Mouse (Mus musculus) neural tube, embryonic 14.5 days (tissue): ENCODE measurements around the gene Trpv2. TPM values are rescaled to one million over a fixed set of nuclear protein-coding genes. Genes with fewer than 3 reads are reported as not detected.

Experiments used
- ATAC-seq: fragments of 200-750 bp; cut with Nextera tagmentation; 2 replicates; pipeline ENCODE4 v1.8.0; 2017; ENCODE audit warnings: low read depth, mild to moderate bottlenecking, moderate TSS enrichment, moderate library complexity
- H3K27ac ChIP-seq: fragments of 300-500 bp; sonication (generic); 2 replicates; pipeline ENCODE4 v1.5.1; 2014; ENCODE audit warnings: low read depth, mild to moderate bottlenecking, control low read depth, low read length, moderate library complexity, mixed read lengths
- H3K27me3 ChIP-seq: fragments of 300-500 bp; sonication (generic); 2 replicates; pipeline ENCODE4 v1.6.1; 2014; ENCODE audit warnings: low read length; ENCODE audit not compliant: control insufficient read depth, insufficient read depth
- H3K36me3 ChIP-seq: fragments of 300-500 bp; sonication (generic); 2 replicates; pipeline ENCODE4 v1.6.1; 2014; ENCODE audit warnings: low read length, mixed read lengths; ENCODE audit not compliant: control insufficient read depth, insufficient read depth
- H3K4me1 ChIP-seq: fragments of 300-500 bp; sonication (generic); 2 replicates; pipeline ENCODE4 v1.6.1; 2014; ENCODE audit warnings: low read length; ENCODE audit not compliant: control insufficient read depth, insufficient read depth
- H3K4me2 ChIP-seq: fragments of 300-500 bp; sonication (generic); 2 replicates; pipeline ENCODE4 v1.6.1; 2014; ENCODE audit warnings: mild to moderate bottlenecking, low read depth, low read length, control low read depth
- H3K4me3 ChIP-seq: fragments of 300-500 bp; sonication (generic); 2 replicates; pipeline ENCODE4 v1.5.1; 2014; ENCODE audit warnings: low read depth, low read length, control low read depth, mixed read lengths
- H3K9ac ChIP-seq: fragments of 300-500 bp; sonication (generic); replicated peaks from 2 replicates; pipeline ENCODE4 v1.6.1; 2014; ENCODE audit warnings: low read depth, mild to moderate bottlenecking, control low read depth, low read length, mixed read lengths
- H3K9me3 ChIP-seq: fragments of 300-500 bp; sonication (generic); 2 replicates; pipeline ENCODE4 v1.6.1; 2016; ENCODE audit warnings: low read length; ENCODE audit not compliant: control insufficient read depth
- WGBS: fragments of 180-500 bp; shearing (Covaris S2); extraction: QIAGEN DNeasy Blood & Tissue Kit; methylation state at CpG from one replicate; pipeline ENCODE4 v1.1.7; 2014; 5-methylcytosine and 5-hydroxymethylcytosine counted together
- polyA plus RNA-seq: library from polyadenylated mRNA; unstranded; fragments of >200 nt; fragmentation: Nextera tagmentation; extraction: Ambion mirVana; gene quantifications from 2 replicates; pipeline ENCODE4 v1.2.1, GENCODE M21; 2014

Gene Trpv2
- polyA plus RNA-seq, 1 experiment from 2014 or later, result 25.8 TPM

- peak overlapping the region; percentile 94 for H3K27ac ChIP-seq
- H3K4me1 ChIP-seq, result peaks cover 14% of the 10 kb centered on the region; the same call in 1 of the 2 replicates
- no peaks in the 10 kb centered on the region for H3K9me3 ChIP-seq
- peaks cover 5% of the 10 kb centered on the region; the same call in 1 of the 2 replicates for H3K36me3 ChIP-seq
- peak overlapping the region; percentile 37 for H3K9ac ChIP-seq
- H3K4me2 ChIP-seq, result peak overlapping the region; percentile 45
- H3K4me3 ChIP-seq, result peak overlapping the region; percentile 17; the same call in 1 of the 2 replicates
- H3K27me3 ChIP-seq, result no peaks in the 10 kb centered on the region
- ATAC-seq, result peak; percentile 94
- 4% methylated on average over 19 of the region's 19 CpGs for WGBS
Measured at GRCm38 (mm10) chr11:62613657-62614365, 39.5 kb downstream of the Trpv2 start.

- Histone ChIP-seq H3K9ac (no peak overlapping the region), H3K4me1 (peaks cover 14% of the 10 kb centered on the region; the same call in 1 of the 2 replicates), H3K36me3 (no peaks in the 10 kb centered on the region), H3K9me3 (no peaks in the 10 kb centered on the region), H3K27me3 (no peaks in the 10 kb centered on the region), H3K4me2 (no peak overlapping the region), H3K27ac (peak overlapping the region; percentile 94), H3K4me3 (no peak overlapping the region)
- ATAC-seq, result no peak
- 75% methylated on average over 8 of the region's 8 CpGs for WGBS
Measured at GRCm38 (mm10) chr11:62614876-62615410, 40.7 kb downstream of the Trpv2 start.

- Histone ChIP-seq H3K9ac (no peak overlapping the region), H3K27ac (no peak overlapping the region), H3K27me3 (no peaks in the 10 kb centered on the region), H3K36me3 (no peaks in the 10 kb centered on the region), H3K4me1 (peaks cover 14% of the 10 kb centered on the region; the same call in 1 of the 2 replicates), H3K9me3 (no peaks in the 10 kb centered on the region), H3K4me2 (no peak overlapping the region), H3K4me3 (no peak overlapping the region)
- WGBS, result 89% methylated on average over 4 of the region's 4 CpGs
- ATAC-seq, result no peak
Measured at GRCm38 (mm10) chr11:62615456-62615855, 41.2 kb downstream of the Trpv2 start.

- Histone ChIP-seq H3K4me1 (peaks cover 14% of the 10 kb centered on the region), H3K27ac (no peak overlapping the region), H3K27me3 (no peaks in the 10 kb centered on the region), H3K9me3 (no peaks in the 10 kb centered on the region), H3K4me2 (no peak overlapping the region), H3K4me3 (no peak overlapping the region), H3K36me3 (no peaks in the 10 kb centered on the region), H3K9ac (no peak overlapping the region)
- WGBS, result 96% methylated on average over 8 of the region's 8 CpGs
- no peak for ATAC-seq
Measured at GRCm38 (mm10) chr11:62621079-62621478, 46.8 kb downstream of the Trpv2 start.

GRCm38 (mm10) chr11:62621586-62622283 lies 47.4 kb downstream of the Trpv2 start:
- Histone ChIP-seq H3K9me3 (no peaks in the 10 kb centered on the region), H3K36me3 (no peaks in the 10 kb centered on the region), H3K4me1 (peaks cover 14% of the 10 kb centered on the region), H3K27me3 (no peaks in the 10 kb centered on the region), H3K9ac (no peak overlapping the region), H3K27ac (no peak overlapping the region), H3K4me2 (no peak overlapping the region), H3K4me3 (no peak overlapping the region)
- 83% methylated on average over 4 of the region's 4 CpGs for WGBS
- ATAC-seq, result no peak

- ATAC-seq, result no peak
- no peak overlapping the region for H3K9ac ChIP-seq
- H3K27ac ChIP-seq, result no peak overlapping the region
- H3K36me3 ChIP-seq, result no peaks in the 10 kb centered on the region
- H3K4me1 ChIP-seq, result peaks cover 14% of the 10 kb centered on the region
- no peak overlapping the region for H3K4me2 ChIP-seq
- H3K27me3 ChIP-seq, result no peaks in the 10 kb centered on the region
- no peaks in the 10 kb centered on the region for H3K9me3 ChIP-seq
- 64% methylated on average over 4 of the region's 4 CpGs for WGBS
- no peak overlapping the region for H3K4me3 ChIP-seq
Measured at GRCm38 (mm10) chr11:62622850-62623249, 48.6 kb downstream of the Trpv2 start.

- Histone ChIP-seq H3K27ac (peak overlapping the region; percentile 66), H3K4me2 (no peak overlapping the region), H3K4me3 (no peak overlapping the region), H3K36me3 (no peaks in the 10 kb centered on the region), H3K27me3 (no peaks in the 10 kb centered on the region), H3K9me3 (no peaks in the 10 kb centered on the region), H3K9ac (no peak overlapping the region), H3K4me1 (peaks cover 20% of the 10 kb centered on the region)
- 52% methylated on average over 10 of the region's 10 CpGs for WGBS
- ATAC-seq, result peak; percentile 58; the same call in 1 of the 2 replicates
Measured at GRCm38 (mm10) chr11:62624341-62625291, 50.3 kb downstream of the Trpv2 start.

- Histone ChIP-seq H3K9me3 (no peaks in the 10 kb centered on the region), H3K36me3 (no peaks in the 10 kb centered on the region), H3K4me2 (peak overlapping the region; percentile 38; the same call in 1 of the 2 replicates), H3K27ac (peak overlapping the region; percentile 78), H3K4me1 (peaks cover 24% of the 10 kb centered on the region), H3K4me3 (no peak overlapping the region), H3K9ac (no peak overlapping the region; the same call in 1 of the 2 replicates), H3K27me3 (no peaks in the 10 kb centered on the region)
- WGBS, result 4% methylated on average over 9 of the region's 9 CpGs
- ATAC-seq, result no peak
Measured at GRCm38 (mm10) chr11:62629352-62630224, 55.3 kb downstream of the Trpv2 start.
